In the genomic region with DNA sequence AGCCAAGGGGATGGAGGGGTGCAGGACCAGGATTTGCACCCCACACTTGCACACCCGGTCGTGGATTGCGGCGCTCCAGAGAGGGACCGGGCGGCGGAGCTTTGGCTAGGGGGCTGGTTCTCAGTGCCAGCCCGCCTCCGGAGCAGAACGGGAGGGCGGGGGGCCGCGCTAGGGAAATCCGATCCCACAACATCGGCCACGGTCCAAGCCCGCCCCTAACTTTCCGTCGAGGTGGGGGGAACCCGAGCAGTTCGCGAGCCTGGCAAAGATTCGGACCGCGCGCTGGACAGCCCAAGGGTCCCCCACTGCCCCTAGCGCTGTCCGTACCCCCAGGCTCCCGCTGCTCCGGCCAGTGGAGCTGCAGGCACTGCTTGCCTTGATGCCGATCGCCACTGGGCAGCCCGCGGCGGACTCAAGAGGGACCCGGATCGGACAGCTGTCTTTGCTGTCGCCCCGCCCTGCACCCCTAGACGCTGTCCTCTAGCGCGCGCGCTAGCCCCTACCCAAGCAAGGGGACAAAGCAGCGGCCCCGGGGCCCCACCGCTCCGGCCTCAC, we compare ENCODE assay signal across 7 mouse cellular contexts. TPM values are rescaled to one million over a fixed set of nuclear protein-coding genes. Genes with fewer than 3 reads are reported as not detected.
DNase-seq lines count a peak whose midpoint lies in the region; ATAC-seq lines count a peak whose summit lies in the region.

No protein-coding gene starts in this region.

- no peaks in the 10 kb centered on the region for H3K9me3 ChIP-seq in intestine, embryonic 14.5 days (ENCODE audit: control insufficient read depth, low read length)
- no peaks in the 10 kb centered on the region for H3K9me3 ChIP-seq in limb, embryonic 11.5 days (ENCODE audit: control insufficient read depth, low read length)

- DNase-seq in adrenal gland, adult 2 months = peak; percentile 87
- DNase-seq in embryo, embryonic 10 days (ENCODE audit: low spot score) = peak; percentile 87
- DNase-seq in gastrocnemius, postnatal 4 days (ENCODE audit: low spot score in 2 of 2) = peak; percentile 90 to 95
- DNase-seq in intestine, embryonic 14.5 days (ENCODE audit: low spot score) = no peak
- DNase-seq in limb, embryonic 11.5 days (ENCODE audit: low spot score) = peak; percentile 91
- DNase-seq in mesoderm, embryonic 11.5 days (ENCODE audit: low read depth, low spot score) = peak; percentile 70
- DNase-seq in right cerebral cortex, postnatal 36 days (ENCODE audit: low spot score in 2 of 2) = peak; percentile 42 to 58

- peak overlapping the region; percentile 97 for H3K27ac ChIP-seq in intestine, embryonic 14.5 days (ENCODE audit: low read depth)
- H3K27ac ChIP-seq in limb, embryonic 11.5 days (replicated peaks; ENCODE audit: low read depth, low read length) = peak overlapping the region; percentile 94

- peak overlapping the region; percentile 90 for H3K9ac ChIP-seq in intestine, embryonic 14.5 days (ENCODE audit: low read length)
- H3K9ac ChIP-seq in limb, embryonic 11.5 days (ENCODE audit: low read length) = peak overlapping the region; percentile 82

- ATAC-seq in intestine, embryonic 14.5 days (replicated peaks; ENCODE audit: low FRiP score, low TSS enrichment, low read depth) = peak; percentile 61
- ATAC-seq in limb, embryonic 11.5 days (ENCODE audit: insufficient number of reproducible peaks, low FRiP score, low TSS enrichment, low read depth) = peak; percentile 71

- no peaks in the 10 kb centered on the region for H3K27me3 ChIP-seq in intestine, embryonic 14.5 days (replicated peaks; ENCODE audit: control insufficient read depth, insufficient read depth, low read length)
- H3K27me3 ChIP-seq in limb, embryonic 11.5 days (ENCODE audit: control insufficient read depth, insufficient read depth, low read length) = no peaks in the 10 kb centered on the region

- H3K4me3 ChIP-seq in intestine, embryonic 14.5 days (ENCODE audit: low read depth, low read length) = peak overlapping the region; percentile 96
- H3K4me3 ChIP-seq in limb, embryonic 11.5 days (ENCODE audit: low read depth, low read length) = peak overlapping the region; percentile 96

- under 1% methylated on average over 48 of the region's 48 CpGs for WGBS in intestine, embryonic 14.5 days
- WGBS in limb, embryonic 11.5 days = under 1% methylated on average over 41 of the region's 48 CpGs

- peaks cover 30% of the 10 kb centered on the region for H3K36me3 ChIP-seq in intestine, embryonic 14.5 days (ENCODE audit: control insufficient read depth, insufficient read depth, low read length)
- H3K36me3 ChIP-seq in limb, embryonic 11.5 days (ENCODE audit: control insufficient read depth, insufficient read depth, low read length) = peaks cover 16% of the 10 kb centered on the region

- peaks cover 32% of the 10 kb centered on the region for H3K4me1 ChIP-seq in intestine, embryonic 14.5 days (replicated peaks; ENCODE audit: control insufficient read depth, insufficient read depth, low read length)
- H3K4me1 ChIP-seq in limb, embryonic 11.5 days (ENCODE audit: control insufficient read depth, insufficient read depth, low read length) = peaks cover 38% of the 10 kb centered on the region

- peak overlapping the region; percentile 87 for H3K4me2 ChIP-seq in intestine, embryonic 14.5 days (ENCODE audit: low read length)
- H3K4me2 ChIP-seq in limb, embryonic 11.5 days (ENCODE audit: low read depth, severe bottlenecking) = peak overlapping the region; percentile 99

RNA-seq across cellular contexts. Expression of a gene that starts 0.6 kb away (rescaled TPM):
- 10 to 100 TPM; 13.0 to 25.3 TPM for total RNA-seq in adrenal gland, adult 2 months (2021)
- polyA plus RNA-seq in adrenal gland, adult 2 months (2012; rRNA removed) = 22.5 and 24.0 TPM in 2 replicates
- 10 to 100 TPM; 26.0 to 27.1 TPM for total RNA-seq in gastrocnemius, postnatal 4 days (2021)
- polyA plus RNA-seq in intestine, embryonic 14.5 days (2014; fragmentation: Nextera tagmentation; extraction: Ambion mirVana) = 2.8 and 2.9 TPM in 2 replicates
- 4.0 and 4.4 TPM in 2 replicates for polyA plus RNA-seq in limb, embryonic 11.5 days (2014; fragmentation: Nextera tagmentation; extraction: Ambion mirVana)

RNA-seq across cellular contexts. Expression of a gene that starts 10.3 kb away (rescaled TPM):
- 10 to 100 TPM; 11.1 to 14.5 TPM for total RNA-seq in adrenal gland, adult 2 months (2021)
- polyA plus RNA-seq in adrenal gland, adult 2 months (2012; rRNA removed) = 24.4 and 41.9 TPM in 2 replicates
- 10 to 100 TPM; 13.0 to 13.8 TPM for total RNA-seq in gastrocnemius, postnatal 4 days (2021)
- polyA plus RNA-seq in intestine, embryonic 14.5 days (2014; fragmentation: Nextera tagmentation; extraction: Ambion mirVana) = 25.7 and 28.6 TPM in 2 replicates
- 16.0 and 17.4 TPM in 2 replicates for polyA plus RNA-seq in limb, embryonic 11.5 days (2014; fragmentation: Nextera tagmentation; extraction: Ambion mirVana)

RNA-seq across cellular contexts. Expression of a gene that starts 18.3 kb away (rescaled TPM):
- total RNA-seq in adrenal gland, adult 2 months (2021) = not detected
- not detected in 2 replicates for polyA plus RNA-seq in adrenal gland, adult 2 months (2012; rRNA removed)
- total RNA-seq in gastrocnemius, postnatal 4 days (2021) = 10 to 100 TPM; 40.6 to 50.4 TPM
- 0.99 TPM in 1 of 2 replicates, not detected in the other for polyA plus RNA-seq in intestine, embryonic 14.5 days (2014; fragmentation: Nextera tagmentation; extraction: Ambion mirVana)
- polyA plus RNA-seq in limb, embryonic 11.5 days (2014; fragmentation: Nextera tagmentation; extraction: Ambion mirVana) = 0.29 and 0.79 TPM in 2 replicates

RNA-seq across cellular contexts. Expression of a gene that starts 20.9 kb away (rescaled TPM):
- 10 to 100 TPM in 1 of 2 experiments, 1 to 10 TPM in 1; 6.9 to 11.2 TPM for total RNA-seq in adrenal gland, adult 2 months (2021)
- 16.5 and 19.9 TPM in 2 replicates for polyA plus RNA-seq in adrenal gland, adult 2 months (2012; rRNA removed)
- total RNA-seq in gastrocnemius, postnatal 4 days (2021) = 100 to 1,000 TPM; 129 to 140 TPM
- 11.6 and 14.8 TPM in 2 replicates for polyA plus RNA-seq in intestine, embryonic 14.5 days (2014; fragmentation: Nextera tagmentation; extraction: Ambion mirVana)
- polyA plus RNA-seq in limb, embryonic 11.5 days (2014; fragmentation: Nextera tagmentation; extraction: Ambion mirVana) = 7.3 and 8.8 TPM in 2 replicates

RNA-seq across cellular contexts. Expression of a gene that starts 45.9 kb away (rescaled TPM):
- total RNA-seq in adrenal gland, adult 2 months (2021) = 10 to 100 TPM; 25.9 to 32.0 TPM
- polyA plus RNA-seq in adrenal gland, adult 2 months (2012; rRNA removed) = 53.9 and 70.6 TPM in 2 replicates
- 10 to 100 TPM; 25.3 to 26.6 TPM for total RNA-seq in gastrocnemius, postnatal 4 days (2021)
- 5.4 and 6.2 TPM in 2 replicates for polyA plus RNA-seq in intestine, embryonic 14.5 days (2014; fragmentation: Nextera tagmentation; extraction: Ambion mirVana)
- 4.8 and 6.0 TPM in 2 replicates for polyA plus RNA-seq in limb, embryonic 11.5 days (2014; fragmentation: Nextera tagmentation; extraction: Ambion mirVana)
